Mouse (Mus musculus) ovary, postnatal 14 days (tissue): ENCODE measurements around the gene Trpc4.

Experiments
- DNase-seq: peaks from one replicate; pipeline ENCODE4 v3.0.0; 2022; ENCODE audit warnings: low spot score

Trpc4 gene

GRCm38 (mm10) chr3:54155639-54156315, at the start of gene Trpc4:
Trpc4 (plus strand) TSS chr3:54156035.
- DNase-seq: peak; percentile 3

- DNase-seq: no peak
Observed at GRCm38 (mm10) chr3:54111489-54111888, 44.3 kb upstream of the Trpc4 start.

GRCm38 (mm10) chr3:54135376-54135775, 20.5 kb upstream of the Trpc4 start:
- no peak for DNase-seq

GRCm38 (mm10) chr3:54141376-54141775, 14.5 kb upstream of the Trpc4 start:
- DNase-seq: no peak

GRCm38 (mm10) chr3:54154844-54155638, 794 bp upstream of the Trpc4 start:
- peak; percentile 4 for DNase-seq

- no peak for DNase-seq
Observed at GRCm38 (mm10) chr3:54156316-54157000, 623 bp downstream of the Trpc4 start.

GRCm38 (mm10) chr3:54170701-54171100, 14.9 kb downstream of the Trpc4 start:
- DNase-seq: no peak

GRCm38 (mm10) chr3:54177296-54177695, 21.5 kb downstream of the Trpc4 start:
- DNase-seq: no peak

GRCm38 (mm10) chr3:54190932-54191668, 35.3 kb downstream of the Trpc4 start:
- DNase-seq: no peak

- no peak for DNase-seq
Observed at GRCm38 (mm10) chr3:54201231-54201630, 45.4 kb downstream of the Trpc4 start.

- no peak for DNase-seq
Observed at GRCm38 (mm10) chr3:54204386-54204785, 48.6 kb downstream of the Trpc4 start.

GRCm38 (mm10) chr3:54210112-54210511, 54.3 kb downstream of the Trpc4 start:
- no peak for DNase-seq

GRCm38 (mm10) chr3:54211441-54211840, 55.6 kb downstream of the Trpc4 start:
- DNase-seq: no peak

- DNase-seq: no peak
Observed at GRCm38 (mm10) chr3:54222549-54222948, 66.7 kb downstream of the Trpc4 start.

- no peak for DNase-seq
Observed at GRCm38 (mm10) chr3:54228463-54228862, 72.6 kb downstream of the Trpc4 start.

GRCm38 (mm10) chr3:54238891-54239290, 83.1 kb downstream of the Trpc4 start:
- DNase-seq: peak; percentile 19

- DNase-seq: no peak
Observed at GRCm38 (mm10) chr3:54239426-54239825, 83.6 kb downstream of the Trpc4 start.

- no peak for DNase-seq
Observed at GRCm38 (mm10) chr3:54243136-54243535, 87.3 kb downstream of the Trpc4 start.

GRCm38 (mm10) chr3:54244729-54245465, 89.1 kb downstream of the Trpc4 start:
- no peak for DNase-seq

GRCm38 (mm10) chr3:54246416-54246815, 90.6 kb downstream of the Trpc4 start:
- DNase-seq: no peak

GRCm38 (mm10) chr3:54249311-54249710, 93.5 kb downstream of the Trpc4 start:
- DNase-seq: no peak
